Mouse (Mus musculus): Measurements from ENCODE around the gene Syne2. TPM values are rescaled to one million over a fixed set of nuclear protein-coding genes. Genes with fewer than 3 reads are reported as not detected.
A peak's percentile ranks its signal among the peaks of the same experiment; 100 is the strongest.

Syne2 gene
- total RNA-seq, 1 experiment from 2014 or later, result 63.1 TPM

- peak; percentile 12 for DNase-seq
Measured at GRCm38 (mm10) chr12:75927596-75927995, 109.7 kb downstream of the Syne2 start.

GRCm38 (mm10) chr12:75933561-75933960 is 115.6 kb downstream of the Syne2 start:
- no peak for DNase-seq

- DNase-seq, result peak; percentile 80
Measured at GRCm38 (mm10) chr12:75951328-75951727, 133.4 kb downstream of the Syne2 start.

- DNase-seq, result no peak
Measured at GRCm38 (mm10) chr12:75952011-75952410, 134.1 kb downstream of the Syne2 start.

GRCm38 (mm10) chr12:75966441-75967195 is 148.7 kb downstream of the Syne2 start:
- no peak for DNase-seq

GRCm38 (mm10) chr12:75979079-75979478 is 161.1 kb downstream of the Syne2 start:
- no peak for DNase-seq

GRCm38 (mm10) chr12:75983336-75983735 is 165.4 kb downstream of the Syne2 start:
- no peak for DNase-seq

- no peak for DNase-seq
Measured at GRCm38 (mm10) chr12:75992226-75992858, 174.4 kb downstream of the Syne2 start.

GRCm38 (mm10) chr12:75992946-75993345 is 175.0 kb downstream of the Syne2 start:
- no peak for DNase-seq

- DNase-seq, result no peak
Measured at GRCm38 (mm10) chr12:75995086-75995485, 177.2 kb downstream of the Syne2 start.

GRCm38 (mm10) chr12:75997547-75997946 is 179.6 kb downstream of the Syne2 start:
- DNase-seq, result no peak

- DNase-seq, result no peak
Measured at GRCm38 (mm10) chr12:75998416-75998815, 180.5 kb downstream of the Syne2 start.

GRCm38 (mm10) chr12:76004697-76005249 is 186.8 kb downstream of the Syne2 start:
- DNase-seq, result peak; percentile 55

- no peak for DNase-seq
Measured at GRCm38 (mm10) chr12:76008991-76009390, 191.1 kb downstream of the Syne2 start.

- no peak for DNase-seq
Measured at GRCm38 (mm10) chr12:76012789-76013188, 194.9 kb downstream of the Syne2 start.

GRCm38 (mm10) chr12:76013480-76013879 is 195.5 kb downstream of the Syne2 start:
- DNase-seq, result no peak

GRCm38 (mm10) chr12:76015026-76015425 is 197.1 kb downstream of the Syne2 start:
- no peak for DNase-seq

- peak; percentile 11 for DNase-seq
Measured at GRCm38 (mm10) chr12:76015489-76015888, 197.6 kb downstream of the Syne2 start.

GRCm38 (mm10) chr12:76016123-76017101 is 198.5 kb downstream of the Syne2 start:
- DNase-seq, result peak; percentile 87

- peak; percentile 53 for DNase-seq
Measured at GRCm38 (mm10) chr12:76018640-76019039, 200.7 kb downstream of the Syne2 start.

- DNase-seq, result no peak
Measured at GRCm38 (mm10) chr12:76042301-76042700, 224.4 kb downstream of the Syne2 start.

- peak; percentile 17 for DNase-seq
Measured at GRCm38 (mm10) chr12:76046561-76046960, 228.6 kb downstream of the Syne2 start.

All from adrenal gland, postnatal 14 days (tissue).